Mouse (Mus musculus): ENCODE measurements around the gene Cactin.

The Cactin gene

GRCm38 (mm10) chr10:81344421-81345161, 23.7 kb downstream of the Cactin start:
- DNase-seq = no peak

GRCm38 (mm10) chr10:81345162-81345534, 24.2 kb downstream of the Cactin start:
- DNase-seq = no peak

GRCm38 (mm10) chr10:81346453-81347067, 25.7 kb downstream of the Cactin start:
- DNase-seq = peak; percentile 49

GRCm38 (mm10) chr10:81349146-81349545, 28.2 kb downstream of the Cactin start:
- DNase-seq = peak; percentile 44

GRCm38 (mm10) chr10:81349961-81350350, 29.1 kb downstream of the Cactin start:
- no peak for DNase-seq

- peak; percentile 99 for DNase-seq
These were observed 29.6 kb downstream of the Cactin start, which contains the start of gene Hmg20b for GRCm38 (mm10) chr10:81350351-81351063. TSS of gene Hmg20b (minus strand) at chr10:81350480.

- peak; percentile 81 for DNase-seq
These were observed 30.9 kb downstream of the Cactin start for GRCm38 (mm10) chr10:81351678-81352291.

GRCm38 (mm10) chr10:81354738-81355477, 34.0 kb downstream of the Cactin start:
- DNase-seq = no peak

GRCm38 (mm10) chr10:81355533-81355932, 34.6 kb downstream of the Cactin start:
- DNase-seq = no peak

GRCm38 (mm10) chr10:81356352-81356990, 35.6 kb downstream of the Cactin start:
- DNase-seq = no peak

GRCm38 (mm10) chr10:81356991-81357844, 36.3 kb downstream of the Cactin start, which contains the start of gene Mfsd12:
TSS of gene Mfsd12 (plus strand) at chr10:81357491.
- DNase-seq = peak; percentile 93

- no peak for DNase-seq
These were observed 37.3 kb downstream of the Cactin start for GRCm38 (mm10) chr10:81358209-81358608.

- DNase-seq = no peak
These were observed 37.9 kb downstream of the Cactin start for GRCm38 (mm10) chr10:81358841-81359240.

GRCm38 (mm10) chr10:81360721-81361120, 39.8 kb downstream of the Cactin start:
- no peak for DNase-seq

- DNase-seq = no peak
These were observed 41.5 kb downstream of the Cactin start for GRCm38 (mm10) chr10:81362336-81362949.

- DNase-seq = no peak
These were observed 42.8 kb downstream of the Cactin start for GRCm38 (mm10) chr10:81363436-81364346.

- DNase-seq = no peak
These were observed 43.8 kb downstream of the Cactin start for GRCm38 (mm10) chr10:81364666-81365065.

GRCm38 (mm10) chr10:81365073-81365472, 44.2 kb downstream of the Cactin start:
- DNase-seq = no peak
